Mouse (Mus musculus) small intestine, adult 2 months (tissue): Measurements from ENCODE around the gene Ralgapb.

Experiments used
- CTCF ChIP-seq: fragments of 200-500 bp; IDR thresholded peaks from 2 replicates; pipeline ENCODE4 v1.5.1; 2012; ENCODE audit warnings: low read depth, mild to moderate bottlenecking, control low read depth, inconsistent platforms, low read length, moderate library complexity, mixed read lengths; ENCODE audit not compliant: insufficient replicate concordance, insufficient read length; ENCODE audit errors: extremely low read depth
- POLR2A ChIP-seq: fragments of 200-500 bp; IDR thresholded peaks from 2 replicates; pipeline ENCODE4 v1.6.1; 2012; ENCODE audit warnings: low read depth, mild to moderate bottlenecking, control low read depth, inconsistent platforms, low read length, moderate library complexity

DNA sequence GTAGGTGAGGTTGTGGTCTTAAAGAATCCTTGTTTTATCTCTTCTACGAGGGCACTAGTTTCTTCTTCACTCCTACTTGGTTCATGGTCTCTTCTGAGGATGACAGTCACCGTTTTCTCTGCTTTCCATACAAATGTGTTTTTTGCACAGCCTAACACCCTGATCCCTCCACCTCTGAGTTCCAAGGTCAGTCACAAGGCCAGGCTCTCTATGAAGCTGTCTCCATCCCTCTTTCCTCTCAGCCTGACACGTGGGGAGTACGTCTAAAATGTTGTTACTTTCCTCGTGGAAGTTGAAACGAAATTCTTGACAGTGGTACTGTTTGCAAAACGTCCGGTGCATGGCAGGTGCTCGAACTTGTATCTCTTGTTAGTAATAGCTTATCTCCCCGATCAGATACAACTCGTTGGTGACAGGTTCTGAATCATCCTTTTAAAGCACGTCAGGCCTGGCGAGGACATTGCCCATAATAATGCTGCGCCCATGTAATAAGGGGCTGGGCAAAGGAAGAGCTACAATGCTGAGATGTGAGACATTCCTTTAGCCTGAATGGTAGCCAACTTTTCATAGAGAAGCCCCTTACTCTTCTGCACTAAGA, 552 bp upstream of the Ralgapb start:
- TF ChIP-seq CTCF (no peak), POLR2A (no peak)
